Mouse (Mus musculus) limb, embryonic 13.5 days (tissue): Measurements from ENCODE around the gene Il2ra. TPM values are rescaled to one million over a fixed set of nuclear protein-coding genes. Genes with fewer than 3 reads are reported as not detected.
"Not testable (repeated sequence)": the region's sequence is repeated elsewhere in the genome, so short reads cannot be mapped to it uniquely, and the experiment has no call there.

ENCODE experiments used
- ATAC-seq: fragments of 200-750 bp; cut with Nextera tagmentation; 2 replicates; pipeline ENCODE4 v1.8.0; 2017; ENCODE audit warnings: low read depth, moderate number of reproducible peaks, moderate TSS enrichment; ENCODE audit not compliant: low FRiP score
- H3K27ac ChIP-seq: fragments of 300-500 bp; sonication (generic); 2 replicates; pipeline ENCODE4 v1.5.1; 2015; ENCODE audit warnings: inconsistent platforms, mild to moderate bottlenecking, moderate library complexity
- H3K27me3 ChIP-seq: fragments of 300-500 bp; sonication (generic); 2 replicates; pipeline ENCODE4 v1.6.1; 2015; ENCODE audit warnings: mild to moderate bottlenecking, inconsistent platforms
- H3K36me3 ChIP-seq: fragments of 300-500 bp; sonication (generic); 2 replicates; pipeline ENCODE4 v1.6.1; 2015; ENCODE audit warnings: inconsistent platforms, mild to moderate bottlenecking, moderate library complexity
- H3K4me1 ChIP-seq: fragments of 300-500 bp; sonication (generic); 2 replicates; pipeline ENCODE4 v1.6.1; 2015; ENCODE audit warnings: inconsistent platforms
- H3K4me2 ChIP-seq: fragments of 300-500 bp; sonication (generic); replicated peaks from 2 replicates; pipeline ENCODE4 v1.6.1; 2015; ENCODE audit warnings: inconsistent platforms, mild to moderate bottlenecking, moderate library complexity
- H3K4me3 ChIP-seq: fragments of 300-500 bp; sonication (generic); 2 replicates; pipeline ENCODE4 v1.5.1; 2015; ENCODE audit warnings: moderate library complexity, mild to moderate bottlenecking, inconsistent platforms
- H3K9ac ChIP-seq: fragments of 300-500 bp; sonication (generic); 2 replicates; pipeline ENCODE4 v1.6.1; 2015; ENCODE audit warnings: mild to moderate bottlenecking, inconsistent platforms
- H3K9me3 ChIP-seq: fragments of 300-500 bp; sonication (generic); 2 replicates; pipeline ENCODE4 v1.6.1; 2016; ENCODE audit warnings: inconsistent platforms
- WGBS: fragments of 180-500 bp; shearing (Covaris S2); methylation state at CpG from one replicate; pipeline ENCODE4 v1.1.7; 2015; 5-methylcytosine and 5-hydroxymethylcytosine counted together
- polyA plus RNA-seq: library from polyadenylated mRNA; unstranded; fragments of >200 nt; fragmentation: Nextera tagmentation; extraction: Ambion mirVana; gene quantifications from 2 replicates; pipeline ENCODE4 v1.2.1, GENCODE M21; 2015

Il2ra gene
- polyA plus RNA-seq = not detected in 2 replicates

DNA sequence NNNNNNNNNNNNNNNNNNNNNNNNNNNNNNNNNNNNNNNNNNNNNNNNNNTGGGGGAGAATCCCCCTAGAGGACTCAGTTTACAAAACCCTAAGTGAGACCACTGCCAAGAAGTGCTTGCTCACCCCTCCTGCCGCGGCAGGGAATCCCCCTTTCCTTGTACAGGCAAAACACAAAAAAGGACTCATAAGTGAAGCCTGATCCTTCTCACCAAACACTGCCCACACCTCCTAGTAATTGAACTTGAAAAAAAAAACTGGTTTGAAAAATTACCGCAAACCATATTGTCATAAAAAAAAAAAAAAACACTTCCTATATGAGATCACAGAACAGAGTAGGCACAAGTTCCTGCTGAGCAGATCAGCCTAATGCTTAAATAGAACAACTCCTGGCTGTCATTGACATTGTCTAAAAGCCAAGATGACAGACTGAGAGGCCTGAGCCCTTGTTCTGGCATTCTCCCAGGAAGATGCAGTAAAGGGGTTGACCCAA lies at the start of gene Il2ra:
Gene Il2ra (plus strand): TSS at position 357 of the 491 bp plus-strand sequence.
- no peak for ATAC-seq
- H3K4me1 ChIP-seq = no peaks in the 10 kb centered on the region
- H3K27ac ChIP-seq = no peak within 1 kb of the TSS
- H3K9me3 ChIP-seq = no peaks in the 10 kb centered on the region
- no peak within 1 kb of the TSS for H3K4me2 ChIP-seq
- H3K27me3 ChIP-seq = no peaks in the 10 kb centered on the region
- H3K36me3 ChIP-seq = no peaks in the 10 kb centered on the region
- WGBS = 79% methylated on average over 3 of the region's 3 CpGs
- H3K9ac ChIP-seq = no peak within 1 kb of the TSS
- H3K4me3 ChIP-seq = no peak within 1 kb of the TSS

DNA sequence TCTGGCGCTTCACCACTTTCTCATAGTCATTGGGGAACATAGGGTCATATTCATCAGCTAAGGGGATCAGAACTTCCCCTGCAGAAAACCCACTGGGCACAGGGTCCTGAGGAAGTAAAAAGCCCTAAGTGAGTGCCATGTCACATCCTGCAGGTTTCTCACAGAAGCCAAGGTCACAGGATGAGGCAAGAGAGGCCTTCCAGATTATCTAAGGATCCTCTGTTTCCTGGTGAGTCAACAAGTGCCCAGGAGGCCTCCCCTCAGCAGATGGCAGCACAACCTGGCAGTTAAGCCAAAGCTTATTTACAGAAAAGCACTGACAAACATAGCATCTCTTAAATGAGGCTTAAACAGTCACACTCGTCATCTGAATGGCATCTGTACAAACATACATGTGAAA lies 45.9 kb upstream of the Il2ra start:
- Histone ChIP-seq H3K4me1 (peaks cover 7% of the 10 kb centered on the region), H3K9me3 (no peaks in the 10 kb centered on the region), H3K4me2 (no peak overlapping the region), H3K9ac (no peak overlapping the region), H3K27ac (no peak overlapping the region), H3K4me3 (no peak overlapping the region), H3K27me3 (no peaks in the 10 kb centered on the region), H3K36me3 (peaks cover 82% of the 10 kb centered on the region)
- 85% methylated on average over 2 of the region's 2 CpGs for WGBS
- no peak for ATAC-seq

DNA sequence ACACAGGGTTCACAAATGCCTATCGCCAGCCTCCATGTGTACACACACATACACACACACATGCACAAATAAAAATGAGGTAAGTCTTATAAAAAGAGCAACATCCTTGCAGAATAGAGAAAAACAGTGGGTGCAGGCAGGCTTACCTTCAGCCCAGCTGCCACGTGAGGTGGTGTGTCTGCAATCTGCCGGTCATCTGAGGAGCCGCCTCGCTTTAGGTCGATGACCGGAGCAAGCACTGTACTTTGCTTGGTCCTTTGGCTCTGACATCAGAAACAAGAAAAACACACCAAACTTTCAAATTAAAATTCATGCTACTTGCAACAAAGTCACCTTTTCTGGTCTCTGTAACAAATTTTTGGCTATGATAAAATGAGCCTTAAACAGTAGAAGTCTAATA lies 44.7 kb upstream of the Il2ra start:
- Histone ChIP-seq H3K36me3 (peaks cover 70% of the 10 kb centered on the region), H3K9ac (no peak overlapping the region), H3K27ac (no peak overlapping the region), H3K4me1 (peaks cover 13% of the 10 kb centered on the region), H3K4me2 (no peak overlapping the region), H3K4me3 (no peak overlapping the region), H3K27me3 (no peaks in the 10 kb centered on the region), H3K9me3 (no peaks in the 10 kb centered on the region)
- ATAC-seq = no peak
- 96% methylated on average over 7 of the region's 7 CpGs for WGBS

DNA sequence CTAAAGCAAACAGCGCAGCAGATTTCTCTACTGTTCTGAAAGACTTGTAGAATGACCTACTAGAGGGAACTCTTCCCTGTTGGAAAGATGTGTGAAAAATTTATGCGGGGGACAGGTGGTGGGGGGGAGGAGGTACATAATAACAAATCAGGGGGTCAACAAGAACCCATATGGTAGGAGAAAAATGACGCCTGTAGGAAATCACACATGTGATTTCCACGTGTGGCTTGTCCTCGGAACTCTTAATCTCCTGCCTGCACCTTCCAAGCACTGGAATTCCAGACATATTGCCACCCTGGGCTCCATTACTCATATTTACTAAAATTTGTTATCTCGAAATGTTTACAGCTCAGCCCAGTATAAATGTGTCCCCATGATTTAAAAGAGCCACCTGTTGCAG lies 40.8 kb upstream of the Il2ra start:
- H3K4me2 ChIP-seq = peak overlapping the region; percentile 90
- H3K27ac ChIP-seq = no peak overlapping the region
- WGBS = 78% methylated on average over 6 of the region's 6 CpGs
- H3K9me3 ChIP-seq = no peaks in the 10 kb centered on the region
- H3K36me3 ChIP-seq = peaks cover 38% of the 10 kb centered on the region
- H3K27me3 ChIP-seq = no peaks in the 10 kb centered on the region
- H3K9ac ChIP-seq = peak overlapping the region; percentile 97
- peaks cover 13% of the 10 kb centered on the region for H3K4me1 ChIP-seq
- H3K4me3 ChIP-seq = peak overlapping the region; percentile 96
- ATAC-seq = no peak

DNA sequence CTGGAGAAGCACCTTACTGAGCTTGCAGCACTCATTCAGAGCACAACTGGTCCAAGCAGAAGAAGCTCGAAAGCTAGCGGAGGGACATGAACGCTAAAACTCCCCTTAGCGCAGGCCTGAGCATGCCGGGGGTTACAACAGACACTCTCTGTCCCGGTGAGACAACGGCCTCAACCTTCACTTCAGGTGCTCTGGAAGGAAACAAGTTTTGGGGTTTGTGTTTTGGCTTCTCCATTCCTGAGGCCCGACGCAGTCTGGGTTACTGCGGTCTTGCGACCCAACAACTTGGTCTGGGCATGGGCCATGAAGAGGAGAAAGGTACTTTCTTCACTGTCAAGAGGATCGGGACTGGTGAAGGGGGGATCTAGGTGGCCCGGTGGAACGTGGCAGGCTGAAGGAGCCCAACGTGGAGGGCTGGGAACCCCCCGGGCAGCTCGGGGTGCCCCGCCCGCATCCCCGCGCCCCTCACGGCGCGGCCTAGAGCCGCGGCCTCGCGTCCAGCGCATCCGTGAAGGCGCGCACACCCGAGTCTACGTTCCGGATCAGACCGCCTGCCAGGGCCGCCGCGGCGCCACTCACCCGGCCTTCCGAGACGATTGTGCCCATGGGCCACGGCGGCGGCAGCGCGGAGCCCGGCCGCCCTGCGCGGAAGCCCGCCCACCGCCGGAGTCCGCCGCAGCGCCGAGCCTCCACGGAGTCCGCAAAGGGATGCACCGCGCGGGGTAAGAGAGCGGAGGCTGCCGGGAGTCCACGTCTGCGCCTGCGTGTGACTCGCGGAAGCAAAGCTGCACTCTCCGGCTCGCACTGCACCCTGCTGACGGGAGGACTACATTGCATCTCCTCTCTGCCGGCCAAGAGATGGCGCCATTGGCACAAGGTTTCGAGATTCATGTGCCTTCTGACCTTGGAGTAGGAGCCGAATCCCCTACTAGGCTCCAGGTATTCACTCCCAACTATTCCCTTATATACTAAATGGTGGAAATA lies 39.8 kb upstream of the Il2ra start:
- Histone ChIP-seq H3K27ac (peak overlapping the region; percentile 49), H3K27me3 (no peaks in the 10 kb centered on the region), H3K36me3 (peaks cover 28% of the 10 kb centered on the region), H3K4me3 (peak overlapping the region; percentile 96), H3K4me1 (peaks cover 13% of the 10 kb centered on the region), H3K9ac (peak overlapping the region; percentile 97), H3K9me3 (no peaks in the 10 kb centered on the region), H3K4me2 (peak overlapping the region; percentile 90)
- peak; percentile 98 for ATAC-seq
- WGBS = under 1% methylated on average over 71 of the region's 78 CpGs

DNA sequence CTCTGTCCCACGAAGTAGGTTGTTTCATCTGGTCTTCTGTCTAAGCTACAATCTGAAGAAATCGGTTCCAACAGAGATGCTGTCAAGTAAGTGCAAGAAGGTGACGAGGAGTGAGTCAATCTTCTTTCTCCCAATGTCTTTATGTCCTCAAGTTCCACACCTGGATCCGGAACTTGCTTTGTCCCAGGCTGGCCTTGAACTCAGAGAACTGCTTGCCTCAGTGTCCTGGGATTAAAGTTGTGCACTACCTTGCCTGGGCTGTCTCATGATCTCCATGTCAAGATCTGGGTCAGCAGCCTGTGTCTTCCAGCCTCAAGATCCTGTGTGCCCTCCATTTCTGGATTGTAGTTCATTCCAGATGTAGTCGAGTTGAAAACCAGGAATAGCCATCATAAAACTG lies 38.6 kb upstream of the Il2ra start, which contains the start of gene Rbm17:
Gene Rbm17 (minus strand): TSS at position 101 of the 400 bp plus-strand sequence.
- peak within 1 kb of the TSS; percentile 96 for H3K4me3 ChIP-seq
- no peaks in the 10 kb centered on the region for H3K9me3 ChIP-seq
- peak within 1 kb of the TSS; percentile 90 for H3K4me2 ChIP-seq
- peaks cover 13% of the 10 kb centered on the region for H3K4me1 ChIP-seq
- 80% methylated on average over 5 of the region's 5 CpGs for WGBS
- H3K9ac ChIP-seq = peak within 1 kb of the TSS; percentile 97
- no peaks in the 10 kb centered on the region for H3K27me3 ChIP-seq
- H3K36me3 ChIP-seq = peaks cover 16% of the 10 kb centered on the region
- peak within 1 kb of the TSS; percentile 49 for H3K27ac ChIP-seq
- no peak for ATAC-seq

DNA sequence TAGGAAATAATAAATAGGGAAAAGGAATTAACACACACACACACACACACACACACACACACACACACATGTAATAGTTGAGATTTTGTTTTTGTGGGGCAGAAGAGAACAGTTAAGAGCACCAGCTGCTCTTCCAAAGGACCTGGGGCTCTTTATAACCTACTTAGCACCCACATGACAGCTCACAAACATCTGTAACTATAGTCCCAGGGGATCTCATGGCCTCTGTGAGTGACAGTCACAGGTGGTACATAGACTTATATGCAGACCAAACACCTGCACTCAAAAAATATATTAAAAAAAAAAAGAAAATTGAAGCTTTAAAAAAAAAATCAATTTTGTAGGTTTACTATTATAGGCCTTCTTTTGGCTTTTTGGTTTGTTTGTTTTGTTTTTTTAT lies 37.7 kb upstream of the Il2ra start:
- Histone ChIP-seq H3K9ac (no peak overlapping the region), H3K27ac (no peak overlapping the region), H3K4me1 (peaks cover 13% of the 10 kb centered on the region), H3K4me3 (no peak overlapping the region), H3K27me3 (no peaks in the 10 kb centered on the region), H3K9me3 (no peaks in the 10 kb centered on the region), H3K4me2 (no peak overlapping the region), H3K36me3 (peaks cover 9% of the 10 kb centered on the region)
- no peak for ATAC-seq

DNA sequence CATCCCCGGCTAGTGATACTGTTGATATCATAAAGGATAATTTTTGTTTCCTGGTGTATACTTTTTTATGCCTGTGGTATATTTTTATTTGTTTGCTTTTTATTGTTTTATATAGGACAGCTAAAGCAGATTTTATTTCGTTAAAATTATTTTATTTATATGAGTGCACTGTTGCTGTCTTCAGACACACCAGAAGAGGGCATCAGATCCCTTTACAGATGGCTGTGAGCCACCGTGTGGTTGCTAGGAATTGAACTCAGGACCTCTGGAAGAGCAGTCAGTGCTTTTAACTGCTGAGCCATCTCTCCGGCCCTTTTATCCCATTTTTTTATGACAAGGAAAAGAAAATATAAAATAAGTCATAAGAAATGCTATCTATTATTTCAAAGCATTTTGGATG lies 35.9 kb upstream of the Il2ra start:
- H3K36me3 ChIP-seq, ATAC-seq, H3K9me3 ChIP-seq, H3K4me2 ChIP-seq, H3K4me1 ChIP-seq, H3K9ac ChIP-seq, H3K4me3 ChIP-seq, H3K27ac ChIP-seq, H3K27me3 ChIP-seq: not testable (repeated sequence)
- WGBS = 76% methylated on average over 4 of the region's 4 CpGs

DNA sequence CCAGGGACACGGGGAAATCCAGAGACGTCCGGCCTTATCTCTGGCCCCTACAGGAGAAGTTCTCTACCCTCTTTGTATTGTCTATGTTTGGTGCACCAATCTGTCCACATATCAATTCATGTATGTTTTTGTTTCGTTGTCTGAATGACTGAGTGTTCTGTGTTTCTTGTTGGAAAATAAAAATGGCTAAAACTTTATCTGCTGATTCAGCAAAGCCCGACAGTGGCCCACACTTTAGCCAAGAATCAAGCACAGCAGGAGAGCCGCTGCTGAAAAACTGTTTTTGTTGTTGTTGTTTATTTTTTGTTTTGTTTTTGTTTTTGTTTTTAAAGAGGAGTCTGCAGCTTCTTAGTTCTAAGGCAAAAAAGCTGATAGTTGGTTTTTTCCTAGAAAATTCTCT lies 29.7 kb upstream of the Il2ra start:
- not testable (repeated sequence) for H3K36me3 ChIP-seq, H3K4me1 ChIP-seq, ATAC-seq, H3K27ac ChIP-seq, H3K27me3 ChIP-seq, H3K4me2 ChIP-seq, H3K4me3 ChIP-seq, H3K9me3 ChIP-seq, H3K9ac ChIP-seq
- 87% methylated on average over 6 of the region's 6 CpGs for WGBS

DNA sequence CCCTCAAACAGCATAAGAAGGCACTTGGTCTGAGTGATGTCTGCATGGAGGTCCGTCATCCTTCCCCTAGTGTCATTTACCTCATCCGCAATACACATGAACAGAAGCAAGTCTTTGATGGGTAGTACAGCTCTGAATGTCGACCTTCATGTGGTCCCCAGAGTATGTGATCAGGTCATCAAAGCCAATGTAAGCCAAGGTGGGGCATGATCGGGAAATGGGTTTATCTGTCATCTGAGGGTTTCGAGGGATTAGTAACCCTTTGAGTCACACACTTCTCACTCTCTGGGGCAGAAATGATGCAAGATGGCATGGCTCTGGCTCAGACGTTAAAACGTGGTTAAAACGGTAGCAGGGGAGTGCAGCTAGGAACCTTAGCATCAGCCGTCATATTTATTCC lies 25.8 kb upstream of the Il2ra start:
- H3K4me2 ChIP-seq = no peak overlapping the region
- no peaks in the 10 kb centered on the region for H3K27me3 ChIP-seq
- H3K36me3 ChIP-seq = no peaks in the 10 kb centered on the region
- 87% methylated on average over 9 of the region's 9 CpGs for WGBS
- H3K9ac ChIP-seq = no peak overlapping the region
- no peak overlapping the region for H3K4me3 ChIP-seq
- H3K4me1 ChIP-seq = no peaks in the 10 kb centered on the region
- peaks cover 4% of the 10 kb centered on the region for H3K9me3 ChIP-seq
- no peak for ATAC-seq
- H3K27ac ChIP-seq = no peak overlapping the region

DNA sequence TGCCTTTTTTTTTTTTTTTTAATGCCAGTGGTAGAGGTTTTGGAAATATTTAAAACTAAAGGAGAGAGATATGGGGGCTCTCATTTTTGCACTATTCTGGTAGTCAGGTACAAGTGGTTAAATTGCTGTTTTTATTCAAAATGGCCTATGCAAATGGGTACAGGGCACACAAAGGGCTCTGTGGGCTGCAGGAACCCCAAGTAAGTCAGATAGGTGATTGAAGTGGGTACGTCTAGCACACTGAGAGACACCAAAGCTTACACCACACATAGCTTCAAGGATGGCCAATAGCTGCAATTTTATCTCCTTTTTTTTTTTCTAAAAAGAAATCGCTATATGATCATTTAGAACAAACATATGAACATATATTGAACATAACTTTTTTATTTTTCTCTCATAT lies 23.0 kb upstream of the Il2ra start:
- ATAC-seq = no peak
- Histone ChIP-seq H3K27ac (no peak overlapping the region), H3K27me3 (no peaks in the 10 kb centered on the region), H3K36me3 (no peaks in the 10 kb centered on the region), H3K9ac (no peak overlapping the region), H3K4me2 (no peak overlapping the region), H3K4me1 (no peaks in the 10 kb centered on the region), H3K4me3 (no peak overlapping the region), H3K9me3 (peaks cover 4% of the 10 kb centered on the region)
- WGBS = 72% methylated on average over 2 of the region's 2 CpGs

DNA sequence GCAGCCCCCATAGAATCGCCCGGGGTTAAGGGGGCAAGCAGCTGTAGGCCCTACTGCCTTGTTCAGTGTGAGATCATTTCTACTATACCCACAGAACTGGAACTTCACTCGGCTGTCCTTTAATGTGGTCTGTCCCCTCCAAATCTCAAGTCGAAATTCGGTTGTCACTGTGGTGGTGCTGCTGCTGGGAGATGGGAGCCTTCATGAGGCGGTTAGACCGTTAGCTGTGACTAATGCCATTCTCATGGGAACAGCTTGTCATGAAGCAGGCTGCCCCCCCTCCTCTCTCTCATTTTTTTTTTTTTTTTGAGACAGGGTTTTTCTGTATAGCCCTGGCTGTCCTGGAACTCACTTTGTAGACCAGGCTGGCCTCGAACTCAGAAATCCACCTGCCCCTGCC lies 19.4 kb upstream of the Il2ra start:
- whole genome bisulfite sequencing = 88% methylated on average over 8 of the region's 8 CpGs
- no peak for ATAC-seq
- Histone ChIP-seq H3K9me3 (no peaks in the 10 kb centered on the region), H3K36me3 (no peaks in the 10 kb centered on the region), H3K27ac (no peak overlapping the region), H3K4me1 (no peaks in the 10 kb centered on the region), H3K27me3 (no peaks in the 10 kb centered on the region), H3K4me3 (no peak overlapping the region), H3K9ac (no peak overlapping the region), H3K4me2 (no peak overlapping the region)
